Mouse (Mus musculus) limb, embryonic 14.5 days (tissue): ENCODE data around the gene Clec11a. TPM values are rescaled to one million over a fixed set of nuclear protein-coding genes. Genes with fewer than 3 reads are reported as not detected.
A peak's percentile ranks its signal among the peaks of the same experiment; 100 is the strongest.

ENCODE experiments used
- ATAC-seq: fragments of 200-750 bp; cut with Nextera tagmentation; 2 replicates; pipeline ENCODE4 v1.8.0; 2017; ENCODE audit warnings: low read depth, moderate number of reproducible peaks, moderate TSS enrichment; ENCODE audit not compliant: low FRiP score
- DNase-seq: peaks from one replicate; pipeline ENCODE4 v3.0.0-alpha.2; 2015; ENCODE audit warnings: low spot score
- H3K27ac ChIP-seq: fragments of 300-500 bp; sonication (generic); replicated peaks from 2 replicates; pipeline ENCODE4 v1.5.1; 2014; ENCODE audit warnings: low read depth, mild to moderate bottlenecking, low read length, moderate library complexity, mixed read lengths
- H3K27me3 ChIP-seq: fragments of 300-500 bp; sonication (generic); 2 replicates; pipeline ENCODE4 v1.6.1; 2014; ENCODE audit warnings: low read length, mixed read lengths; ENCODE audit not compliant: control insufficient read depth, insufficient read depth
- H3K36me3 ChIP-seq: fragments of 300-500 bp; sonication (generic); 2 replicates; pipeline ENCODE4 v1.6.1; 2014; ENCODE audit warnings: mild to moderate bottlenecking, low read length, moderate library complexity, mixed read lengths; ENCODE audit not compliant: control insufficient read depth, insufficient read depth
- H3K4me1 ChIP-seq: fragments of 300-500 bp; sonication (generic); 2 replicates; pipeline ENCODE4 v1.6.1; 2014; ENCODE audit warnings: antibody characterized with exemption, low read length, mixed read lengths; ENCODE audit not compliant: control insufficient read depth, insufficient read depth
- H3K4me2 ChIP-seq: fragments of 300-500 bp; sonication (generic); replicated peaks from 2 replicates; pipeline ENCODE4 v1.6.1; 2014; ENCODE audit warnings: low read depth, mild to moderate bottlenecking, low read length, moderate library complexity; ENCODE audit not compliant: severe bottlenecking
- H3K4me3 ChIP-seq: fragments of 300-500 bp; sonication (generic); replicated peaks from 2 replicates; pipeline ENCODE4 v1.5.1; 2014; ENCODE audit warnings: low read length
- H3K9ac ChIP-seq: fragments of 300-500 bp; sonication (generic); 2 replicates; pipeline ENCODE4 v1.6.1; 2014; ENCODE audit warnings: mild to moderate bottlenecking, low read depth, low read length, moderate library complexity; ENCODE audit not compliant: severe bottlenecking
- H3K9me3 ChIP-seq: fragments of 300-500 bp; sonication (generic); 2 replicates; pipeline ENCODE4 v1.6.1; 2016; ENCODE audit warnings: low read length; ENCODE audit not compliant: control insufficient read depth
- POLR2A ChIP-seq: fragments of 200-500 bp; IDR thresholded peaks from 2 replicates; pipeline ENCODE4 v1.8.0; 2012; ENCODE audit warnings: inconsistent platforms, mild to moderate bottlenecking, moderate library complexity, borderline replicate concordance; ENCODE audit not compliant: insufficient read depth, insufficient read length; ENCODE audit errors: extremely low read depth
- WGBS: fragments of 180-500 bp; shearing (Covaris S2); extraction: QIAGEN DNeasy Blood & Tissue Kit; methylation state at CpG from one replicate; pipeline ENCODE4 v1.1.7; 2014; 5-methylcytosine and 5-hydroxymethylcytosine counted together
- polyA plus RNA-seq, 2 experiments: library from polyadenylated mRNA; depleted of rRNA in 1 of 2; stranded (reverse) in 1 of 2; unstranded in 1 of 2; fragments of >200 nt; fragmentation: Nextera tagmentation in 1 of 2; extraction: Ambion mirVana in 1 of 2; gene quantifications; 2 replicates each; pipeline versions ENCODE4 v1.2.1 to v1.2.3; 2012 to 2014

The Clec11a gene
- polyA plus RNA-seq, 2 experiments, result 15.5 to 21.2 TPM

DNA sequence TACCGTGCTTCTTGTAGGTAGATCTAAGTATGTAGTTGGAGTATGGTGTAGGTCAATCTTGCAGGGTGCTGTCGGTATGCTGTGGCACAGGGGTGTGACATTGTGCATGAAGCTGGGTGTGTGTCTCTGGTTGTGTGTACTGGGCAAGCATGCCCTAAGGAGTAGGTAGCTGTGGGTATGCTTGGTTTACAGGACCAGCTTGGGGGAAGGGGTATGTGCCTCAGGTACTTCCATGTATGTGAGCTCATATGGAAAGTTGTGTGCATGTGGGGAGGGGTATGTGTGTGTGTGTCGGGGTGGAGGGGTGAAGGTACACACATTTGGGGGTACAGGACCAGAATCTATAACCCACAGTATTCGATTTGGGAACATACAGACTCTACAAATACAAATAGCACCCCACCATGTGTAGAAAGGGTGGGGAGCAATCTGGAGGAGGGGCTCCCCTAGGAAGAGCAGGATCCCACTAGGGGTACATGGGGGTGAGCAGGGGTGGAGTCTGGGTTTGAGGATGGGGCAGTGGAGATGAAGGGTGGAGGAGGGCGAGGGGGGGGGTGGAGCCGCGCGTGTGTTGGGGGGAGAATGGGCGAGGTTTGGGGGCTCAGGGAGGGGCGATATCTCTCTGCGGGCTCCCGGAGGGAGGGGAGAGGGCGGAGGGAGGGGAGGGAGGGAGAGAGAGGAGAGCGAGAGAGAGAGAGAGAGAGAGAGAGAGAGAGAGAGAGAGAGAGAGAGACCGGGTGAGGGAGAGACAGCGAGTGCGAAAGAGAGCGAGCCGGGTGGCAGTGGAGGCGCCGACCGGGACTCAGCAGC is 3.0 kb upstream of the Clec11a start, which contains the start of gene Shank1:
Shank1 (plus strand) TSS at position 779 of the 810 bp plus-strand sequence.
- peaks cover 4% of the 10 kb centered on the region for H3K27me3 ChIP-seq
- no peak for DNase-seq
- ATAC-seq, result no peak
- TF ChIP-seq POLR2A, result no peak
- peak within 1 kb of the TSS; percentile 98 for H3K4me2 ChIP-seq
- no peaks in the 10 kb centered on the region for H3K36me3 ChIP-seq
- no peaks in the 10 kb centered on the region for H3K9me3 ChIP-seq
- peaks cover 40% of the 10 kb centered on the region for H3K4me1 ChIP-seq
- peak within 1 kb of the TSS; percentile 50 for H3K4me3 ChIP-seq
- H3K27ac ChIP-seq, result no peak within 1 kb of the TSS
- peak within 1 kb of the TSS; percentile 58 for H3K9ac ChIP-seq
- 22% methylated on average over 10 of the region's 22 CpGs for WGBS

DNA sequence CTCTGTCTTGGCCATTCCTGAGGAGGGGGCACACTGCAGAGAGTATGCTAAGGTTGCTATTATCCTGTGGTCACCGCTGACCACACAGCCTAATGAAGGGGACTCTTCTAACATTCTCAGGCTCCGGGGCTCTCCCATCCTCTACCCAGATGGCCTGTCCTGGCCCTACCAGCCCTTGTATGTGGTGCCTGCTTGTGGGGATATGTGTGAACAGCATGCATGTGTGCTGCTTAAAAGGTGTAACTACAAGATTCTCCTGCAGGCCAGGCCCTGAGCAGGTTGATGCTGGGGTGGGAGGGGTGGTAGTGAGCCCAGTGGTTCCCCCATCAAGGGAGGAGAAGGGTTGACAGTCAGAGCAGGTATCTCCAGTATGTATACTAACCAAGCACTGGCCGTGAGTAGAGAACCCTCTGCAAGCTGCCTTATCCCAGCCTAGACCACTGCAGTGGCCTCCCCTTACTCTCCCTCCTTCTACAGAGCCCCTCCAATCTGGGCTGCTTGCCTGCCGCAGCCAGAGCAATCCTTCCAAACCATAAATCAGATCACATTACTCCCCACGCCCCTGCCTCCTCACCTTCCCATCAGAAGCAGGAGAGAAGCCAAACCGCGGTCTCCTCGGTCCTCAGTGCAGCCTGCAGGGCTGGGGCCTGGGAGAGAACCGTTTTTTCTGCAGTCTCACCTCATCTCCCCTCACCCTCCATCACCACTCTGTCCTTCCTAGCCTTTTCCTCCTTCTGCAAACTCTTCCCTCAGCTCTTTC is 739 bp upstream of the Clec11a start:
- TF ChIP-seq POLR2A, result no peak
- Histone ChIP-seq H3K36me3 (no peaks in the 10 kb centered on the region), H3K4me3 (no peak overlapping the region), H3K27me3 (peaks cover 4% of the 10 kb centered on the region; the same call in 1 of the 2 replicates), H3K9me3 (no peaks in the 10 kb centered on the region), H3K27ac (peak overlapping the region; percentile 71), H3K4me2 (peak overlapping the region; percentile 3; the same call in 1 of the 2 replicates), H3K4me1 (peaks cover 47% of the 10 kb centered on the region), H3K9ac (no peak overlapping the region)
- ATAC-seq (no peak), DNase-seq (peak; percentile 85)
- WGBS, result 14% methylated on average over 9 of the region's 9 CpGs

DNA sequence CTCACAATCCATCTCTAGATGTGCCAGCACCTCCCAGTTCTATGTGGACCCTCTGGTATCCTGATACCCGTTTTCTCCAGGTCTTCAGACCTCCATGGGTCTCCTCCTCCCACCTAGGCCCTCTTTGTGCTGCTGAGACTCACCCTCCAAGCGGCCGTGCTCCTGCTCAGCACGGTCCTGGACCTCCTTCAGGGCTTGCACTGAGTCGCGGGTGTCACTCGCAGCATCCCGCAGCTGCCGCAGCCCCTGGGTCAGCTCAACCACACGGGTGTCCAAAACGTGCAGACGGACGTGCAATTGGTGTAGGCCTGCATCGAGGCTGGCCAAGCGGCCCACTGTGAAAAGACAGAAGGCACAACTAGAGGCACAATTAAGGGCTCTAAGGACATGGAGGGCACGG is 1.0 kb downstream of the Clec11a start:
- H3K4me2 ChIP-seq, result peak overlapping the region; percentile 39
- no peak overlapping the region for H3K27ac ChIP-seq
- DNase-seq (no peak), ATAC-seq (no peak)
- H3K36me3 ChIP-seq, result no peaks in the 10 kb centered on the region
- no peaks in the 10 kb centered on the region for H3K9me3 ChIP-seq
- peak overlapping the region; percentile 19 for H3K4me3 ChIP-seq
- peaks cover 38% of the 10 kb centered on the region for H3K4me1 ChIP-seq
- TF ChIP-seq POLR2A, result no peak
- WGBS, result 12% methylated on average over 16 of the region's 16 CpGs
- no peak overlapping the region for H3K9ac ChIP-seq
- H3K27me3 ChIP-seq, result peaks cover 2% of the 10 kb centered on the region; the same call in 1 of the 2 replicates

DNA sequence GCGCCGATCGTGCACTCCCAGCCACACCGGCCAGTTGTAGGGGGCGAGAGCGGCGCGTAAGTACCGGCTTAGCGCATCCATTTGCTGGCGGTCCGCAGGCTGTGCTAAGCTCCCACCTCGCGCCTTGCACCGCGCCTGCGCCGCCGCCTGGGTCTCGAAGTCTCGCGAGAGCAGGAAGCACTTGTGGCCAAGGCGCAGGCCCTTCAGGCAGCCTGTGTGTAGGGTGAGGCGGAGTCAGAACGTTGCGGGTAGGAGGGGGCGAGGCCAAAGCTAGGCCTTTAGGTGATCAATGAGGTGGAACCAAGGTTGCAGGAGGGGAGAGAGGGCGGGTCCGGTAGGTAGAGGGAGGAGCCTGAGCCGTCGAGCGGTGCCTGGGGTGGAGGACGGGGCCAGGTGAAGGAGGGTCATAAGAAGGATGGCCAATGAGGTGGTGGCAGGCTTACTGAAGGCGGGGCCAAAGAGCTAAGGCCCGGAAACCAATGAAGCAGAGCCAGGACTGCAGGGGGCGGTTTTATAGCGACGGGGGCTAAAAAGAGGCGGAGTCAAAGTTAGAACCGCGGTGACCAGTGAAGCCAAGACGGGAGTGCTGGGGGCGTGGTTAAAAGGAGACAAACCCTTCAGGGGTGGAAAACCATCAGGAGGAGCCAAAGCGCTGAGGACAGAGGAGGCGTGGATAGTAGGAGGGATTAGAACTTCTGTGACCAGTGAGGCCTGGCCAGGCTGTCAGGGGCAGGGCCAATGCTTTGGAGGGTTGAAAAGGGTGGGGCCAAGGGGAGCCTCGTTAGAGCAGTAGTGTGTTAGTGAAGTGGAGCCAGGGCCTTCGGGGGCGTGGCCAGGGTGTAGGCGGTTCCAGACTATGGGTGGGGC is 1.7 kb downstream of the Clec11a start:
- Histone ChIP-seq H3K9ac (peak overlapping the region; percentile 95), H3K36me3 (no peaks in the 10 kb centered on the region), H3K27ac (peak overlapping the region; percentile 91), H3K9me3 (no peaks in the 10 kb centered on the region), H3K4me2 (peak overlapping the region; percentile 77), H3K4me3 (peak overlapping the region; percentile 78), H3K27me3 (no peaks in the 10 kb centered on the region), H3K4me1 (peaks cover 38% of the 10 kb centered on the region)
- ATAC-seq (peak; percentile 93), DNase-seq (peak; percentile 99)
- TF ChIP-seq POLR2A, result peak; percentile 93; the same call in 1 of the 2 replicates
- 1% methylated on average over 48 of the region's 49 CpGs for WGBS

DNA sequence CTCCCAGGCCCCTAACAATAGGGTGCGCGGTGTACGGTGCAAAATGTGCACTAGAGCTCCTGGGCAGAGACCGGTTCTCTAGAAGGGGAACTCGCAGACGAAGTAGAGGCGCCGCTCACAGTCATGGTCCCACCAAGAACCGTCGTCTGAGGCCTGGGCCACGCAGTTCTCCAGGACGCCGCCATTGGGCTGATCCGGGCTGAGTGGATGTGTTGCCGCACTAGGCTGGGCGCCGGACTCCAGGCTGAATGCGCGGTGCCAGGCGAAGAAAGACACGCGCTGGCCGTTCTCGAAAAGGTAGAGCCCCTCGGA is 2.3 kb downstream of the Clec11a start:
- no peak for TF ChIP-seq POLR2A
- peaks cover 38% of the 10 kb centered on the region for H3K4me1 ChIP-seq
- under 1% methylated on average over 25 of the region's 25 CpGs for WGBS
- DNase-seq (peak; percentile 11), ATAC-seq (peak; percentile 18)
- H3K27me3 ChIP-seq, result no peaks in the 10 kb centered on the region
- peak overlapping the region; percentile 78 for H3K4me3 ChIP-seq
- no peaks in the 10 kb centered on the region for H3K36me3 ChIP-seq
- peak overlapping the region; percentile 91 for H3K27ac ChIP-seq
- peak overlapping the region; percentile 77 for H3K4me2 ChIP-seq
- peak overlapping the region; percentile 95 for H3K9ac ChIP-seq
- no peaks in the 10 kb centered on the region for H3K9me3 ChIP-seq
